Mouse (Mus musculus): ENCODE measurements around the gene Fam168b. TPM values are rescaled to one million over a fixed set of nuclear protein-coding genes. Genes with fewer than 3 reads are reported as not detected.

The Fam168b gene
- polyA plus RNA-seq, 1 experiment from 2014 or later, result 68.6 TPM

DNA sequence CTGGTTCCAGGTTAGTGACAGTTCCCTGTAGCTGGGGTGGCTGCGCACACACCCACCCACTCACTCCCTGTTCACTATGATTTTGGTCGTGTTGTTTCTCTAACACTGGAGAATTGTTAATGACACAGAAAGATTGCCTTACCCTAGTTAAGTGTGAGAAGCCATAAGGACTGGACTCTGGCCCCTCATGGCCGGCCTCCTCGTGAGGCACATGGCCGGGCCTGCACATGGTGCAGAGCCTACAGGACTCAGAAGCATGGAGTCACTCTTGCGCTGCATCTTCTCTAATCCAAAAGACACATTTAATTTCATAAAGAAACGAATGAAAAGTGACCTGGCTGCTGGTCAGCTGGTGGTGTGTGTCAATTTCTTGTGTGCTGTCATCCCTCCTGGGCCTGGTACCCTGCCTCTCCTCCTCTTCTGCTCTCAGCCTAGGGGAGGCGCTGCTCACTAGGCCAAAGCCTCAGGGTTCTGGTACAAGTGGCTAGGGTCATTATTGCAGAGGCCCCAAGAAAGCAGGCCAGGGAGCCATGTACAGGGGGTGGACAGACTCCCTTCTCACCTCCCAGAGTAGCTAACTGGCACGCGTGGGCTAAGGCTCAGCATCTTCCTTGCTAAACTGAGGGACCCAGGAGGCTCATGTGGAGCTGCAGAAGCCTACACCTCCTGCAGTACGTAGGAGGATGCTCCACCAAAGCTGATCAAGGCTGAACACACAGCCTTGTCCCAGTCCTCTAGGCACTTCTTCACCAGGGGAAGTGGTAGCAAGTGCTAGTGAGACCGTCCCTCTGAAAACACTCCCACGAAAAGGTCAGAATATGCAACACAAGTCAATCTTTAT, 30.2 kb downstream of the Fam168b start:
- 85% methylated on average over 13 of the region's 13 CpGs for WGBS
- DNase-seq (ENCODE audit: low spot score) (no peak), ATAC-seq (replicated peaks; ENCODE audit: low FRiP score, low TSS enrichment, low read depth) (no peak)
- Histone ChIP-seq H3K4me2 (ENCODE audit: low read length) (no peak overlapping the region), H3K27me3 (replicated peaks; ENCODE audit: control insufficient read depth, insufficient read depth, low read length) (no peaks in the 10 kb centered on the region), H3K4me1 (replicated peaks; ENCODE audit: control insufficient read depth, insufficient read depth, low read length) (no peaks in the 10 kb centered on the region), H3K9me3 (ENCODE audit: control insufficient read depth, low read length) (no peaks in the 10 kb centered on the region), H3K36me3 (ENCODE audit: control insufficient read depth, insufficient read depth, low read length) (peaks cover 78% of the 10 kb centered on the region), H3K27ac (ENCODE audit: low read depth) (no peak overlapping the region), H3K9ac (ENCODE audit: low read length) (no peak overlapping the region), H3K4me3 (ENCODE audit: low read depth, low read length) (no peak overlapping the region)

DNA sequence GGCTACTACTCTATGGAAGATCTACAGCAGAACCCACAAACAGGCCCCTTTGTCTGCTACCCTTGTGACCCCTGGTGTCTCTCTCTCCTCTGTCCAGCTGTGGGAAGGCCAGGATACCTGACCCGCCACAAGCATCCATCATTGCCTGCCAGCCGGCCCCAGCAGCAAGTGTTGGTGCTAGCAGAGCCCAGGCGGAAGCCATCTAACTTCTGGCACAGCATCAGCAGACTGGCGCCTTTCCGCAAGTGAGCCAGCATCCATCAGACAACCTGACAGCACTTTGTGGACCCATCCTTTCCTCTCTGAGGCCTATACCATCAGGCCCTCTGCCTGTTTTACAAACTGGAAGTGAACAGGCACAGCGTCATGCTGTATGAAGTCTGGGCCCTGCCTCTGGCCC, 31.3 kb downstream of the Fam168b start:
- ATAC-seq (replicated peaks; ENCODE audit: low FRiP score, low TSS enrichment, low read depth), result no peak
- DNase-seq (ENCODE audit: low spot score), result no peak
- Histone ChIP-seq H3K36me3 (ENCODE audit: control insufficient read depth, insufficient read depth, low read length) (peaks cover 68% of the 10 kb centered on the region), H3K9me3 (ENCODE audit: control insufficient read depth, low read length) (no peaks in the 10 kb centered on the region), H3K4me1 (replicated peaks; ENCODE audit: control insufficient read depth, insufficient read depth, low read length) (no peaks in the 10 kb centered on the region), H3K27me3 (replicated peaks; ENCODE audit: control insufficient read depth, insufficient read depth, low read length) (no peaks in the 10 kb centered on the region), H3K4me3 (ENCODE audit: low read depth, low read length) (no peak overlapping the region), H3K9ac (ENCODE audit: low read length) (no peak overlapping the region), H3K27ac (ENCODE audit: low read depth) (no peak overlapping the region), H3K4me2 (ENCODE audit: low read length) (no peak overlapping the region)
- WGBS, result 56% methylated on average over 6 of the region's 6 CpGs

DNA sequence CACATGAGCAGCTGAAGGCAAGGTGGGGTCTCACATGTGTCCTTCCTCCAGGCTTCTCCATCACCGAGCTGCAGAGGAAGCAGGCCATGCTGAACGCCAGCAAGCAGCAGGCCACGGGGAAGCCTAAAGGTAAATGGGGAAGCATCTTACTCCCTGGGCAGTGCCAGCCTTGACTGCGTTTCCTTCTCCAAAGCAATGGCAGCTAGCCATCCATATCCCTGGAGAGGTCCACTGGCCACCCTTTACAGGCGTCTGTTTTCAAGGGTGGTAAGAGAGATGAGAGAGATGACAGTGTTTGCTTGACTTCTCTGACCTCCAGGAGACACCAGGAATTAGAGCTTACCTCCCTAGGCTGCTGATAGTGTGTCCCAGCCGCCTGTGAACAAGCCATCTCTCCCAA, 31.8 kb downstream of the Fam168b start:
- WGBS, result 61% methylated on average over 6 of the region's 6 CpGs
- no peaks in the 10 kb centered on the region for H3K27me3 ChIP-seq (replicated peaks; ENCODE audit: control insufficient read depth, insufficient read depth, low read length)
- no peak overlapping the region for H3K4me2 ChIP-seq (ENCODE audit: low read length)

DNA sequence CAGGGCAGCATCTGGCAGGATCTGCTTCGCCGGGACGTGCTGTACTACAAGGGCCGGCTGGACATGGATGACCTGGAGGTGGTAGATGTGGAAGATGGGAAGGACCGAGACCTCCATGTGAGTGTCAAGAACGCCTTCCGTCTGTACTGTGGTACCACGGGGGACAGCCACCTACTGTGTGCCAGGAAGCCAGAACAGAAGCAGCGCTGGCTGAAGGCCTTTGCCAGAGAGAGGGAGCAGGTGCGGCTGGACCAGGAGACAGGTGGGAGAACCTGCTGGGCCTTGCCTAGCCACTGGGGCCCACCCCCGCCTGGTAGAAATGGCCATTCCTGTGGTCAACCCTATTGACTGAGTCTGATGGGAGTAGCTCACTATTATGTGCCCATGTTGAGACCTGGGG, 32.6 kb downstream of the Fam168b start:
- Histone ChIP-seq H3K27me3 (replicated peaks; ENCODE audit: control insufficient read depth, insufficient read depth, low read length) (no peaks in the 10 kb centered on the region), H3K9me3 (ENCODE audit: control insufficient read depth, low read length) (no peaks in the 10 kb centered on the region), H3K27ac (ENCODE audit: low read depth) (no peak overlapping the region), H3K4me1 (replicated peaks; ENCODE audit: control insufficient read depth, insufficient read depth, low read length) (0 out of 2 replicates have a peak, but pooled peaks cover 5% of the 10 kb centered on the region), H3K36me3 (ENCODE audit: control insufficient read depth, insufficient read depth, low read length) (peaks cover 55% of the 10 kb centered on the region), H3K4me3 (ENCODE audit: low read depth, low read length) (no peak overlapping the region), H3K9ac (ENCODE audit: low read length) (no peak overlapping the region), H3K4me2 (ENCODE audit: low read length) (no peak overlapping the region)
- ATAC-seq (replicated peaks; ENCODE audit: low FRiP score, low TSS enrichment, low read depth), result no peak
- no peak for DNase-seq (ENCODE audit: low spot score)
- WGBS, result 92% methylated on average over 11 of the region's 11 CpGs

More for the DNA sequence above, 31.8 kb downstream of the Fam168b start:
- Histone ChIP-seq H3K4me1 (replicated peaks; ENCODE audit: control insufficient read depth, insufficient read depth, low read length) (0 out of 2 replicates have a peak, but pooled peaks cover 4% of the 10 kb centered on the region), H3K9me3 (ENCODE audit: control insufficient read depth, low read length) (no peaks in the 10 kb centered on the region), H3K27ac (ENCODE audit: low read depth) (no peak overlapping the region), H3K4me3 (ENCODE audit: low read depth, low read length) (no peak overlapping the region), H3K36me3 (ENCODE audit: control insufficient read depth, insufficient read depth, low read length) (peaks cover 62% of the 10 kb centered on the region), H3K9ac (ENCODE audit: low read length) (no peak overlapping the region)
- ATAC-seq (replicated peaks; ENCODE audit: low FRiP score, low TSS enrichment, low read depth), result no peak
- DNase-seq (ENCODE audit: low spot score), result no peak

DNA sequence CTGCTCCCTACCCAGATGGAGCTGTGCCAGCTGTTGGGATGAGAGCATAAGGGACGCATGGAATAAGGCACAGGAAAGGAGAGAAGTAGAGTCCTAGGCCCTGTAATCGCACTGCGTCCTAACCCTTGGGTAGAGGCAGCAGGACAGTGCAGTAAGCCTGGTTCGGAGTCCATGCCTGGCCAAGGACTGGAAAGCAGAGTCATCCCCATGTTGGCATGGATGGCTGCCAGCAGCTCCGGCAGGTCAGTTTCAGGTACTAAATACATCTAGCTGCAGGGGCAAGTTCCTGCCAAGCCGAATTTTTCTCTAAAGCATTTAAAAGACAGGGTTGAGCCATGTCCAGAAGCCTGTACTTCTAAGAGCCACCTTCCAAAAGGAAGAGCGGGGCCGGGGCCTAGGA, 34.4 kb downstream of the Fam168b start:
- no peak for ATAC-seq (replicated peaks; ENCODE audit: low FRiP score, low TSS enrichment, low read depth)
- H3K4me2 ChIP-seq (ENCODE audit: low read length), result no peak overlapping the region
- H3K27me3 ChIP-seq (replicated peaks; ENCODE audit: control insufficient read depth, insufficient read depth, low read length), result no peaks in the 10 kb centered on the region
- no peak for DNase-seq (ENCODE audit: low spot score)
- 0 out of 2 replicates have a peak, but pooled peaks cover 5% of the 10 kb centered on the region for H3K4me1 ChIP-seq (replicated peaks; ENCODE audit: control insufficient read depth, insufficient read depth, low read length)
- no peaks in the 10 kb centered on the region for H3K9me3 ChIP-seq (ENCODE audit: control insufficient read depth, low read length)
- WGBS, result 91% methylated on average over 8 of the region's 8 CpGs
- peaks cover 36% of the 10 kb centered on the region for H3K36me3 ChIP-seq (ENCODE audit: control insufficient read depth, insufficient read depth, low read length)
- no peak overlapping the region for H3K9ac ChIP-seq (ENCODE audit: low read length)
- no peak overlapping the region for H3K27ac ChIP-seq (ENCODE audit: low read depth)
- no peak overlapping the region for H3K4me3 ChIP-seq (ENCODE audit: low read depth, low read length)

DNA sequence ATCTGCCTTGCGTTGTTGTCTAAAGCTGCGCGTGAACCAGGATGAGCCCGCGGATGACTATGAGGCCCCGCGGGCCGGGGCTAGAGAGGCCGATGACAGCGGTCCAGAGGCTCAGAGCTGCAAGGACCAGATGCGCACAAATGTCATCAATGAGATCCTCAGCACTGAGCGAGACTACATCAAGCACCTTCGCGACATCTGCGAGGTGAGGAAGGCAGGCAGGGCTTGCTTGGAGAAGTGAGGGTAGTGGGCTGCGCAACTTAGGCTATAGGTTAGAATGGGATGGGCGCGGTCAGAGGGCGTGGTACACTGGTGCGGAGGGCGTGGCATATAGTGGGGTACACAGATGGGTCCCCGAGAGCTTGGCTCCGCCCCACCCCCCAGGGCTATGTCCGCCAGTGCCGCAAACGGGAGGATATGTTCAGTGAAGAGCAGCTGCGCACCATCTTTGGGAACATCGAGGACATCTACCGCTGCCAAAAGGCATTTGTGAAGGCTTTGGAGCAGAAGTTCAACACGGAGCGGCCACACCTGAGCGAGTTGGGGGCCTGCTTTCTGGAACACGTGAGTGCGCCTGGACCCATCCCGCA, 36.8 kb downstream of the Fam168b start:
- Histone ChIP-seq H3K36me3 (ENCODE audit: control insufficient read depth, insufficient read depth, low read length) (peaks cover 13% of the 10 kb centered on the region), H3K4me1 (replicated peaks; ENCODE audit: control insufficient read depth, insufficient read depth, low read length) (peaks cover 14% of the 10 kb centered on the region)
- 23% methylated on average over 35 of the region's 35 CpGs for WGBS

DNA sequence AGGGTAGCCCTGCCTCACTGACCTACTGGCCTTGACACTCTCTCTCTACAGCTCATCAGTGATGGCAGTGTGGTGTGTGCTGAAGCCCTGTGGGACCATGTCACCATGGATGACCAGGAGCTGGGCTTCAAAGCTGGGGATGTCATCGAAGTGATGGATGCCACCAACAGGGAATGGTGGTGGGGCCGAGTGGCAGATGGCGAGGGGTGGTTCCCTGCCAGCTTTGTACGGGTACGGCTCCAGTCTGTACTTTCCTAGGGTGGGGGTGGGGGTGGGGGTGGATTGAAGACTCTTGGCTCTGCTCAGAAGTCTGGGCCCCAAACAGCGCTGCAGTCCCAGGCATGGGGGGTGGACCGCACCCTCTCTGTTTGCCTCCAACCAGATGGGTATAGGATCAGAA, 38.0 kb downstream of the Fam168b start:
- Histone ChIP-seq H3K4me2 (ENCODE audit: low read length) (no peak overlapping the region), H3K9ac (ENCODE audit: low read length) (no peak overlapping the region), H3K27ac (ENCODE audit: low read depth) (no peak overlapping the region), H3K4me1 (replicated peaks; ENCODE audit: control insufficient read depth, insufficient read depth, low read length) (peaks cover 14% of the 10 kb centered on the region), H3K4me3 (ENCODE audit: low read depth, low read length) (no peak overlapping the region), H3K9me3 (ENCODE audit: control insufficient read depth, low read length) (no peaks in the 10 kb centered on the region), H3K36me3 (ENCODE audit: control insufficient read depth, insufficient read depth, low read length) (peaks cover 1% of the 10 kb centered on the region), H3K27me3 (replicated peaks; ENCODE audit: control insufficient read depth, insufficient read depth, low read length) (no peaks in the 10 kb centered on the region)
- WGBS, result 98% methylated on average over 7 of the region's 7 CpGs
- ATAC-seq (replicated peaks; ENCODE audit: low FRiP score, low TSS enrichment, low read depth) (no peak), DNase-seq (ENCODE audit: low spot score) (no peak)

More for the DNA sequence above, 36.8 kb downstream of the Fam168b start:
- ATAC-seq (replicated peaks; ENCODE audit: low FRiP score, low TSS enrichment, low read depth), result no peak
- Histone ChIP-seq H3K9me3 (ENCODE audit: control insufficient read depth, low read length) (no peaks in the 10 kb centered on the region), H3K27ac (ENCODE audit: low read depth) (no peak overlapping the region), H3K9ac (ENCODE audit: low read length) (no peak overlapping the region), H3K4me3 (ENCODE audit: low read depth, low read length) (no peak overlapping the region), H3K4me2 (ENCODE audit: low read length) (no peak overlapping the region), H3K27me3 (replicated peaks; ENCODE audit: control insufficient read depth, insufficient read depth, low read length) (no peaks in the 10 kb centered on the region)
- DNase-seq (ENCODE audit: low spot score), result no peak

DNA sequence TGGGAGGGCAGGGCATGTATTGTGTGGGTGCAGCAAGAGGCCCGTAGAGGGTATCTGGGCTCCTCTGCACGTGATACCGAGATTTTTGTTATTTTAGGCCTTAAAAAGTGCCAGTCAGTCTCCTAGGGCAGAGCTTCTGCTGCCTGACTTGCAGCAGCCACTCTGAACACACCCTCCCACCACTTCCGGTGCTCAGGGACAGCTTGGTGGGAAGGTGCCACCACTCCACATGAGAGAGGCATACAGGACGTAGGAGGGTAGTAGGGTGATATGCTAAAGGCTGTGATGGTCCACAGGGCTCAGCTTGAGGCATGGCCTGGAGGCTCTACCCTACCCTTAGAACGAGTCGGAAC, 40.6 kb downstream of the Fam168b start:
- Histone ChIP-seq H3K27ac (ENCODE audit: low read depth) (no peak overlapping the region), H3K36me3 (ENCODE audit: control insufficient read depth, insufficient read depth, low read length) (no peaks in the 10 kb centered on the region), H3K9ac (ENCODE audit: low read length) (peak overlapping the region; percentile 55), H3K4me2 (ENCODE audit: low read length) (peak overlapping the region; percentile 84), H3K4me1 (replicated peaks; ENCODE audit: control insufficient read depth, insufficient read depth, low read length) (peaks cover 14% of the 10 kb centered on the region), H3K9me3 (ENCODE audit: control insufficient read depth, low read length) (no peaks in the 10 kb centered on the region), H3K4me3 (ENCODE audit: low read depth, low read length) (peak overlapping the region; percentile 58), H3K27me3 (replicated peaks; ENCODE audit: control insufficient read depth, insufficient read depth, low read length) (no peaks in the 10 kb centered on the region)
- WGBS, result 38% methylated on average over 7 of the region's 7 CpGs
- ATAC-seq (replicated peaks; ENCODE audit: low FRiP score, low TSS enrichment, low read depth) (no peak), DNase-seq (ENCODE audit: low spot score) (no peak)
